Mouse (Mus musculus): ENCODE measurements around the gene Higd1a. TPM values are rescaled to one million over a fixed set of nuclear protein-coding genes. Genes with fewer than 3 reads are reported as not detected.

Gene Higd1a
- polyA plus RNA-seq, 2 experiments = 20.8 to 119 TPM

DNA sequence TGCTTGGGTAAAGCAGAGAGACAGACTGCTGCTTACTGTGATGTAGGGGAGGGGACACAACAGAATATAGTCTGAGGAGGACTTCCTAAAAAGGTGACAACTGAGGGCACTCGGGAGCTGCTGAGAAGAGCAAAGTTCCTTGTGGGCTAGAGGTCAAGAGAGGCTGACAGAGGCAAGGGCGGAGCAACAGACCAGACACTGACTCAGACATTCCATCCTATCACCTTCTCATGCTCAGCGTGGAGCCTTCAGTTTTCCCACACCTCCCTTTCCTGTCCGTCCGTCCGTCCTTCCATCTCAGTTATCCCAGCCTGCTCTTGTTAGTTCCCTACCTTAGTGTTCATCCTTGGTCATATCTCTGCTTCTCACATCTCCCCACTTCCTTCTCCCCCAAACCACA is 43.0 kb downstream of the Higd1a start:
- DNase-seq (ENCODE audit: low read depth in 3 of 3, low spot score in 3 of 3) (no peak), ATAC-seq (ENCODE audit: insufficient read depth) (no peak)
- Histone ChIP-seq H3K27ac (no peak overlapping the region), H3K27me3 (ENCODE audit: control insufficient read depth, insufficient read depth, low read length) (no peaks in the 10 kb centered on the region), H3K4me3 (ENCODE audit: insufficient read depth in 1 of 2, low read depth in 2 of 2, low read length in 2 of 2) (no peak overlapping the region), H3K9ac (replicated peaks) (no peak overlapping the region), H3K4me1 (replicated peaks; ENCODE audit: control insufficient read depth in 2 of 2, insufficient read depth in 2 of 2, low read length in 1 of 2) (no peaks in the 10 kb centered on the region), H3K36me3 (replicated peaks; ENCODE audit: control insufficient read depth, insufficient read depth, low read depth) (no peaks in the 10 kb centered on the region), H3K4me2 (ENCODE audit: low read depth) (no peak overlapping the region), H3K9me3 (ENCODE audit: control insufficient read depth, low read length) (no peaks in the 10 kb centered on the region)
- WGBS (ENCODE audit: insufficient replicate concordance) = 16% methylated on average over 6 of the region's 6 CpGs
- TF ChIP-seq EP300 (IDR thresholded peaks at IDR 0.05; ENCODE audit: low read depth) (no peak), CTCF (IDR thresholded peaks at IDR 0.05; ENCODE audit: low read depth) (no peak)

DNA sequence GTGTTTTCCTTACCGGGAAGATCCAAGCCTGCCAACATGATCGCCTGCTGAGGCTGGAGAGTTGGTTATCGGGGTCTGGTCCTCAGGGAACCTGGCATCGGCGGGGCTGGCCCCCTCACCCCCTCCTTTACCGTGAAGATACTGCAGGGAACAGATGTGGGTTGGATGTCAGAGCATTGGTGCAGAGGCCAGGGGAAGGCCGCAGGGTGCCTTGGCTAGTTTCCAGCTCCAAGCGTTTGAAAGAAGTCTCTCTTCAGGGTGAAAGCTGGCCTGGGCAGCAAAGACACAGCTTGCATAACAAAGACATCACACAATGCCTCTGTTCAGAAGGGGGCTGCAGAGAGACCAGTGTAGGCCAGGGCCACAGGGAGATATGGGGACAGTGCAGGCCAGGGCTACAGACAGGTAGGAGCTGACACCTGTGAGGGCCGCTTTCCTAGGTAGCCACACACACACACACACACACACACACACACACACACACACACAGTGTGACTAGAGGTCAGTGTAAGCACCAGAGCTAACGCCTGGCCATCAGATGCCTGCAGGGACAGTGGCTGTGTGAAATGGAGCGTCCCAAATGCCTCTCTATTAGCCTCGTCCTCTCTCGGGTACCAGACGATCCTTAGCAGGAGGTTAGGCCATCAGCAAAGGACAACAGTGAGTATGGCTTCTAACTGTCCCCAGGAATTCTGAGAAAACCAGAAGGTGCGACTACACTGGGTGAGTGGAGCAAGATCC is 47.9 kb downstream of the Higd1a start:
- DNase-seq (ENCODE audit: low read depth in 3 of 3, low spot score in 3 of 3) (no peak), ATAC-seq (ENCODE audit: insufficient read depth) (no peak)
- TF ChIP-seq CTCF (IDR thresholded peaks at IDR 0.05; ENCODE audit: low read depth) (no peak), EP300 (IDR thresholded peaks at IDR 0.05; ENCODE audit: low read depth) (no peak)
- Histone ChIP-seq H3K4me2 (ENCODE audit: low read depth) (no peak overlapping the region), H3K36me3 (replicated peaks; ENCODE audit: control insufficient read depth, insufficient read depth, low read depth) (no peaks in the 10 kb centered on the region), H3K4me1 (replicated peaks; ENCODE audit: control insufficient read depth in 2 of 2, insufficient read depth in 2 of 2, low read length in 1 of 2) (no peaks in the 10 kb centered on the region), H3K4me3 (ENCODE audit: insufficient read depth in 1 of 2, low read depth in 2 of 2, low read length in 2 of 2) (no peak overlapping the region), H3K9me3 (ENCODE audit: control insufficient read depth, low read length) (no peaks in the 10 kb centered on the region), H3K9ac (replicated peaks) (no peak overlapping the region), H3K27ac (no peak overlapping the region), H3K27me3 (ENCODE audit: control insufficient read depth, insufficient read depth, low read length) (no peaks in the 10 kb centered on the region)
- 51% methylated on average over 15 of the region's 15 CpGs for WGBS (ENCODE audit: insufficient replicate concordance)

- H3K4me3 ChIP-seq (ENCODE audit: insufficient read depth in 1 of 2, low read depth in 2 of 2, low read length in 2 of 2) = no peak overlapping the region
- H3K9me3 ChIP-seq (ENCODE audit: control insufficient read depth, low read length) = no peaks in the 10 kb centered on the region
- no peak overlapping the region for H3K9ac ChIP-seq (replicated peaks)
- DNase-seq (ENCODE audit: low read depth in 3 of 3, low spot score in 3 of 3) (no peak), ATAC-seq (ENCODE audit: insufficient read depth) (no peak)
- H3K27ac ChIP-seq = no peak overlapping the region
- no peaks in the 10 kb centered on the region for H3K4me1 ChIP-seq (replicated peaks; ENCODE audit: control insufficient read depth in 2 of 2, insufficient read depth in 2 of 2, low read length in 1 of 2)
- no peaks in the 10 kb centered on the region for H3K27me3 ChIP-seq (ENCODE audit: control insufficient read depth, insufficient read depth, low read length)
- H3K4me2 ChIP-seq (ENCODE audit: low read depth) = no peak overlapping the region
- 56% methylated on average over 3 of the region's 3 CpGs for whole genome bisulfite sequencing (ENCODE audit: insufficient replicate concordance)
- H3K36me3 ChIP-seq (replicated peaks; ENCODE audit: control insufficient read depth, insufficient read depth, low read depth) = no peaks in the 10 kb centered on the region
- TF ChIP-seq CTCF (IDR thresholded peaks at IDR 0.05; ENCODE audit: low read depth) = no peak
- TF ChIP-seq EP300 (IDR thresholded peaks at IDR 0.05; ENCODE audit: low read depth) = no peak
Observed at GRCm38 (mm10) chr9:121808511-121808910, 49.7 kb downstream of the Higd1a start.

DNA sequence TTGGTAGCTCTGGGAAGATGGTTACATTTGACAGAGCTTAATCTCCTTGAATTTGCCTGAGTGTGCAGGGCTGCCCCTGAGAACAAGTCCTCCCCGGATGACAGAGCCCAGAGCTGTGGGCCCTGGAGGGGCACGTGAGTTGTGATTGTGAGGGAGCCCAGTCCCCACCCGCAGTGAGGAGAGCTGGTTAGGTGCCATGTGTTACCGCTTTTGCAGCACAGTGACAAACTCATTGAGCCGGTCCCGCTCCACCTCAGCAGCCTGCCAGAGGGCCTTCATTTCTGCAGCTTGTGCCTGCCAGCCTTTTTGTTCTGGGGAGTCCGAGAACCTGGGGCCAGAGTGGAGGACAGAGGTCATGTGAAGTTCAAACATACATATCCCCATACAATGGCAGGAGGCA is 50.2 kb downstream of the Higd1a start:
- no peak overlapping the region for H3K4me3 ChIP-seq (ENCODE audit: insufficient read depth in 1 of 2, low read depth in 2 of 2, low read length in 2 of 2)
- WGBS (ENCODE audit: insufficient replicate concordance) = 68% methylated on average over 7 of the region's 7 CpGs
- H3K9ac ChIP-seq (replicated peaks) = no peak overlapping the region
- H3K27me3 ChIP-seq (ENCODE audit: control insufficient read depth, insufficient read depth, low read length) = no peaks in the 10 kb centered on the region
- DNase-seq (ENCODE audit: low read depth in 3 of 3, low spot score in 3 of 3) = no peak
- H3K4me1 ChIP-seq (replicated peaks; ENCODE audit: control insufficient read depth in 2 of 2, insufficient read depth in 2 of 2, low read length in 1 of 2) = 0 out of 4 replicates have a peak, but pooled peaks cover 0 to 2% of the 10 kb centered on the region in 2 experiments
- no peak for ATAC-seq (ENCODE audit: insufficient read depth)
- no peak overlapping the region for H3K4me2 ChIP-seq (ENCODE audit: low read depth)
- no peaks in the 10 kb centered on the region for H3K36me3 ChIP-seq (replicated peaks; ENCODE audit: control insufficient read depth, insufficient read depth, low read depth)
- TF ChIP-seq EP300 (IDR thresholded peaks at IDR 0.05; ENCODE audit: low read depth) = no peak
- TF ChIP-seq CTCF (IDR thresholded peaks at IDR 0.05; ENCODE audit: low read depth) = no peak
- H3K27ac ChIP-seq = no peak overlapping the region
- H3K9me3 ChIP-seq (ENCODE audit: control insufficient read depth, low read length) = no peaks in the 10 kb centered on the region

- TF ChIP-seq EP300 (IDR thresholded peaks at IDR 0.05; ENCODE audit: low read depth) (no peak), CTCF (IDR thresholded peaks at IDR 0.05; ENCODE audit: low read depth) (no peak)
- H3K4me3 ChIP-seq (ENCODE audit: insufficient read depth in 1 of 2, low read depth in 2 of 2, low read length in 2 of 2) = no peak overlapping the region
- no peak overlapping the region for H3K9ac ChIP-seq (replicated peaks)
- no peak overlapping the region for H3K27ac ChIP-seq
- H3K27me3 ChIP-seq (ENCODE audit: control insufficient read depth, insufficient read depth, low read length) = no peaks in the 10 kb centered on the region
- H3K36me3 ChIP-seq (replicated peaks; ENCODE audit: control insufficient read depth, insufficient read depth, low read depth) = no peaks in the 10 kb centered on the region
- DNase-seq (ENCODE audit: low read depth in 3 of 3, low spot score in 3 of 3) (no peak), ATAC-seq (ENCODE audit: insufficient read depth) (no peak)
- 59% methylated on average over 1 of the region's 1 CpGs for WGBS (ENCODE audit: insufficient replicate concordance)
- H3K4me2 ChIP-seq (ENCODE audit: low read depth) = no peak overlapping the region
- H3K4me1 ChIP-seq (replicated peaks; ENCODE audit: control insufficient read depth in 2 of 2, insufficient read depth in 2 of 2, low read length in 1 of 2) = 0 out of 4 replicates have a peak, but pooled peaks cover 0 to 4% of the 10 kb centered on the region in 2 experiments
- H3K9me3 ChIP-seq (ENCODE audit: control insufficient read depth, low read length) = no peaks in the 10 kb centered on the region
Observed at GRCm38 (mm10) chr9:121807546-121807945, 50.6 kb downstream of the Higd1a start.
